Comparison of ENCODE assay signal across 8 mouse cellular contexts in the genomic region with DNA sequence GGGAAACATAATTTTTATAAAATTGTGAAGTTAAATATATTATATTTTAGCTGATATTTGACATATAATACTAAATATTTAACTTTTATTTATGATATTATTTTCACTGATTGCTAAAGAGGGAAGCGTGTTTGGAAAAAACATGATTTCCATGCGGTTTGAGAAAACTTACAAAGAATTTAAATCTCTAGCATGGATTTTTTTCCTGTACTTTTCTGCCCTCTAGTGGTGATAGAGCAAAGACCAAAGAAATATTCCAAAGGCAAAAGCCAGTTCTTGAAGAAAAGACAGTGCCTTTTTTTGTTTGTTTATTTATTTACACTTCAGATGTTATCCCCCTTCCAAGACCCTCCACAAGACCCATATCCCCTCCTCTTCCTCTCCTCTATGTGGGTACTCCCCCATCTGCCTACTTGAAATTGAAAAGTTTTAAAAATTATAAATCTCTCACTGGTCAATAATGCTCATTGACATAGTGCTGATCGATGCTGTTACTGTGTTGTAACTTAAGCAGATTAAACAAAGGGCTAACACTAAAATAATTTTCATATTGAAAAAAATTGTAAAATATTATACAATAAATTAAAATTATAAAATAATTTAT.
DNase-seq lines count a peak whose midpoint lies in the region; ATAC-seq and TF ChIP-seq lines count a peak whose summit lies in the region.

No protein-coding gene starts in this region.

- H3K36me3 ChIP-seq in heart, postnatal 0 days (replicated peaks; ENCODE audit: control insufficient read depth, insufficient read depth, low read length): no peaks in the 10 kb centered on the region
- no peaks in the 10 kb centered on the region for H3K36me3 ChIP-seq in heart, embryonic 10.5 days
- no peaks in the 10 kb centered on the region for H3K36me3 ChIP-seq in forebrain, postnatal 0 days (ENCODE audit: insufficient read depth)

- POLR2A ChIA-PET in Patski (lab: Charles Lee): no interaction called here

- no peak overlapping the region for H3K9ac ChIP-seq in heart, postnatal 0 days (replicated peaks; ENCODE audit: low read depth, low read length)
- no peak overlapping the region for H3K9ac ChIP-seq in forebrain, postnatal 0 days

- H3K4me3 ChIP-seq in heart, postnatal 0 days (ENCODE audit: low read depth, low read length): no peak overlapping the region
- no peak overlapping the region for H3K4me3 ChIP-seq in heart, embryonic 10.5 days
- H3K4me3 ChIP-seq in forebrain, postnatal 0 days (ENCODE audit: low read depth, low read length): no peak overlapping the region

- no peaks in the 10 kb centered on the region for H3K4me1 ChIP-seq in heart, postnatal 0 days (ENCODE audit: control insufficient read depth, insufficient read depth)
- H3K4me1 ChIP-seq in heart, embryonic 10.5 days: no peaks in the 10 kb centered on the region
- no peaks in the 10 kb centered on the region for H3K4me1 ChIP-seq in forebrain, postnatal 0 days (ENCODE audit: insufficient read depth)

- CTCF ChIA-PET in Patski (lab: Charles Lee): interaction anchor here (1.7 to 2.4 kb wide), 2 partner anchors 142 to 182 kb away, joined by 3 to 14 read pairs; no protein-coding TSS in a partner anchor

- in situ Hi-C loops in Patski (cut with MboI; ENCODE audit: low pct_unique_long_range_greater_than_20kb): loop anchor here (10.0 kb wide), 4 partner anchors 135 to 575 kb away; a partner anchor contains a TSS

- WGBS in heart, postnatal 0 days: 37% methylated on average over 3 of the region's 3 CpGs
- 53% methylated on average over 3 of the region's 3 CpGs for WGBS in heart, embryonic 10.5 days
- 39% methylated on average over 3 of the region's 3 CpGs for WGBS in forebrain, postnatal 0 days

- TF ChIP-seq CTCF in heart, postnatal 0 days (IDR thresholded peaks at IDR 0.05; ENCODE audit: low read depth): peak; percentile 58
- peak; percentile 46 for TF ChIP-seq CTCF in Patski (IDR thresholded peaks at IDR 0.05)
- TF ChIP-seq CTCF in forebrain, postnatal 0 days (IDR thresholded peaks at IDR 0.05; ENCODE audit: low read depth): peak; percentile 69

- TF ChIP-seq EP300 in heart, postnatal 0 days (IDR thresholded peaks at IDR 0.05; ENCODE audit: low read depth): no peak

- peak; percentile 28 for DNase-seq in heart, postnatal 0 days (ENCODE audit: low spot score)
- DNase-seq in heart, embryonic 10.5 days (ENCODE audit: low spot score): no peak
- DNase-seq in 3T3-L1 (ENCODE audit: low read depth, low spot score): peak; percentile 72
- DNase-seq in Patski (ENCODE audit: low read depth, low spot score): no peak
- peak; percentile 71 for DNase-seq in forebrain, postnatal 0 days
- DNase-seq in urinary bladder, adult 18-20 months (ENCODE audit: low spot score in 2 of 2): no peak
- no peak for DNase-seq in adrenal gland, postnatal 14 days
- no peak for DNase-seq in frontal cortex, postnatal 25 days (ENCODE audit: low spot score in 2 of 2)

- H3K27ac ChIP-seq in heart, postnatal 0 days (ENCODE audit: low read depth): no peak overlapping the region
- no peak overlapping the region for H3K27ac ChIP-seq in heart, embryonic 10.5 days
- H3K27ac ChIP-seq in forebrain, postnatal 0 days (ENCODE audit: low read depth, low read length): no peak overlapping the region

- no peak overlapping the region for H3K4me2 ChIP-seq in heart, postnatal 0 days (ENCODE audit: low read depth, low read length)
- no peak overlapping the region for H3K4me2 ChIP-seq in forebrain, postnatal 0 days (ENCODE audit: low read depth)

- ATAC-seq in heart, postnatal 0 days (ENCODE audit: insufficient read depth, low read depth): no peak
- no peak for ATAC-seq in Patski
- ATAC-seq in forebrain, postnatal 0 days: no peak; the same call in 1 of the 2 replicates

- H3K9me3 ChIP-seq in heart, postnatal 0 days (replicated peaks; ENCODE audit: control insufficient read depth, low read length): no peaks in the 10 kb centered on the region
- H3K9me3 ChIP-seq in heart, embryonic 10.5 days: no peaks in the 10 kb centered on the region
- H3K9me3 ChIP-seq in forebrain, postnatal 0 days (ENCODE audit: low read length): no peaks in the 10 kb centered on the region

- no peaks in the 10 kb centered on the region for H3K27me3 ChIP-seq in heart, postnatal 0 days (ENCODE audit: control insufficient read depth, insufficient read depth, low read length)
- no peaks in the 10 kb centered on the region for H3K27me3 ChIP-seq in heart, embryonic 10.5 days (ENCODE audit: insufficient read depth, poor library complexity, severe bottlenecking)
- H3K27me3 ChIP-seq in Patski: no peaks in the 10 kb centered on the region
- H3K27me3 ChIP-seq in forebrain, postnatal 0 days (ENCODE audit: insufficient read depth, low read length): no peaks in the 10 kb centered on the region

Comparison
In these comparisons a context has a peak if more than half of its experiments do, and no peak if none do; other contexts are left out.
1. DNase-seq: peak in heart, postnatal 0 days (single experiment), 3T3-L1 (single experiment) and forebrain, postnatal 0 days (single experiment); none in heart, embryonic 10.5 days (single experiment), Patski (single experiment), urinary bladder, adult 18-20 months (0 of 2), adrenal gland, postnatal 14 days (single experiment) and frontal cortex, postnatal 25 days (0 of 2).
2. Peak in every context shown above with its lines, with median percentiles within 50 percentile points of each other: CTCF ChIP-seq.